Mouse (Mus musculus) spleen, adult 2 months (tissue): Measurements from ENCODE around the gene Arsa. TPM values are rescaled to one million over a fixed set of nuclear protein-coding genes. Genes with fewer than 3 reads are reported as not detected.

Experiments
- DNase-seq, 2 experiments: peaks; one replicate each; pipeline versions ENCODE4 v3.0.0 to v3.0.0-alpha.2; 2012 to 2021; ENCODE audit warnings: low spot score in 2 of 2, low read depth in 1 of 2
- H3K27ac ChIP-seq: fragments of 200-500 bp; 2 replicates; pipeline ENCODE4 v1.5.1; 2012; ENCODE audit warnings: low read length, inconsistent platforms; ENCODE audit not compliant: insufficient read depth
- H3K27me3 ChIP-seq: fragments of 200-500 bp; 2 replicates; pipeline ENCODE4 v1.6.1; 2012; ENCODE audit warnings: mild to moderate bottlenecking, moderate library complexity, low read length, inconsistent platforms; ENCODE audit not compliant: control insufficient read depth, insufficient read depth
- H3K36me3 ChIP-seq: fragments of 200-500 bp; 2 replicates; pipeline ENCODE4 v1.6.1; 2012; ENCODE audit warnings: mild to moderate bottlenecking, low read length, inconsistent platforms; ENCODE audit not compliant: control insufficient read depth, insufficient read depth
- H3K4me1 ChIP-seq: fragments of 200-500 bp; 2 replicates; pipeline ENCODE4 v1.6.1; 2011; ENCODE audit warnings: inconsistent platforms; ENCODE audit not compliant: control insufficient read depth, insufficient read depth, insufficient read length
- H3K4me3 ChIP-seq: fragments of 200-500 bp; 2 replicates; pipeline ENCODE4 v1.5.1; 2011; ENCODE audit warnings: mild to moderate bottlenecking, inconsistent platforms; ENCODE audit not compliant: insufficient read depth, insufficient read length; ENCODE audit errors: extremely low read depth
- CTCF ChIP-seq: fragments of 200-500 bp; IDR thresholded peaks from 2 replicates; pipeline ENCODE4 v1.5.1; 2011; ENCODE audit warnings: mild to moderate bottlenecking, inconsistent platforms; ENCODE audit not compliant: insufficient read depth, insufficient read length, insufficient replicate concordance; ENCODE audit errors: extremely low read depth
- POLR2A ChIP-seq: fragments of 200-500 bp; IDR thresholded peaks from 2 replicates; pipeline ENCODE4 v1.6.1; 2011; ENCODE audit warnings: low read depth, low read length, inconsistent platforms
- WGBS: fragments of 180-500 bp; shearing (Covaris S2); methylation state at CpG from one replicate; pipeline ENCODE4 v1.1.7; 2018; 5-methylcytosine and 5-hydroxymethylcytosine counted together
- polyA plus RNA-seq: library from polyadenylated mRNA; depleted of rRNA; stranded (reverse); fragments of >200 nt; gene quantifications from 2 replicates; pipeline ENCODE4 v1.2.3, GENCODE M21; 2012; rRNA removed

Arsa gene
- polyA plus RNA-seq, 1 experiment = 31.3 TPM

DNA sequence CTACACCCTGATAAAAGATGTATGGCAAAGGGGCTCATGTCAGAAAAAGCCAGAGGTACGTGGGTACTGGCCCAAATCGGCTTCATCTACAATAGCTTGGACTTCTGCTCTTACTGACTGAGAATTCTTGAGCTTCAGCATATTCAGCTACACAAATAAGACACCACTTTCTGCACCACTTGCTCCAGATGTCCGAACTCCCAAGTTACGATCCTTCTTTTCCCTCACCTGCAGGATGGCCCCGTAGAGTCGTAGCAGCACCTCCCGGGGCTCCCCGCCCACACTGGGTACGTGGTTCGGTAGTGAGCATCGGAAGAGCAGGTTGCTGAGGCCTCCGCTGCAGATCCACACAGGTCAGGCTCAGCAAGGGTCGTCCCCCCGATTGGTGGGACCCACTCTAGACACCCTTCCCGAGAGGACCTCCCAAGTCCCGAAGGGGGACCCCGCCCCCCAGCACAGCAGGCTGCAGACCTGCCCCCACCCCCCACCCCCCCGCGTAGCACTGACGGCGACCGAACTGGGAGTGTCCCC, 48.3 kb downstream of the Arsa start:
- H3K36me3 ChIP-seq = peaks cover 12% of the 10 kb centered on the region
- 11% methylated on average over 22 of the region's 22 CpGs for WGBS
- 0 out of 2 replicates have a peak overlapping the region, but pooled peaks have one; percentile 20 for H3K27ac ChIP-seq
- peaks cover 7% of the 10 kb centered on the region for H3K4me1 ChIP-seq
- TF ChIP-seq POLR2A (no peak), CTCF (no peak)
- H3K4me3 ChIP-seq = peak overlapping the region; percentile 94
- DNase-seq = no peak
- no peaks in the 10 kb centered on the region for H3K27me3 ChIP-seq

DNA sequence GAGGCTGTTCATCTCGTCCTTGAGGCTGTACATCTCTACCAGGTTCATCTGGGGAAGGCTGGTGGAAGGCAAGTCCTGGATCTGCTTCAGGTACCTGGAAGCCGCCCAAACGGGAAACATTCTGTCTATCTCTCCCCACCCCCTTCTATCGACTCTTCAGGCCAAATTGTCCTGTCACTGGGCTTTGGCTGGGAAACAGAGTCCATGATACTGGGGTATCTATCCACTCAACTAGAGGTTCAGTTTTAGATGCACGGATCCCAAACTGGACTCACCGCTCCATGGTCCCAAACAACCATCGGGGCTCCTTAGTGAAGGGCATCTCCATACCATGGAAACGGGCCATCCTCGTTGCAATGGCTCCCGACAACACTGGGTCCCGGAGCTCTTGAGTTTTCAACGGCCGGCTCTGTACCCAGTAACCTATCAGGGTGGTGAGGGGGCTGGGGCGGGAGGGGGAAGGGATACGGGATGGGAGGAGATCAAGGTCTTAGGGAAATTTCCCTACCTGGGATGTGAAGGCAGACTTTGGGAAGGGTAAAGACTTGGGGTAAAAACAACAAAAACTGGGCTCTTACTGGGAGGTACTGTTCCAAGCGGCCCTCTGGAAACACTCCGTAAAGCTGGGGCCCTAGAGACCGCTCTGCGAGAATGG, 49.0 kb downstream of the Arsa start:
- WGBS = 95% methylated on average over 19 of the region's 19 CpGs
- TF ChIP-seq CTCF (no peak), POLR2A (no peak)
- no peak overlapping the region for H3K27ac ChIP-seq
- DNase-seq = no peak
- H3K36me3 ChIP-seq = peaks cover 14% of the 10 kb centered on the region
- H3K4me3 ChIP-seq = peak overlapping the region; percentile 94; the same call in 1 of the 2 replicates
- peaks cover 7% of the 10 kb centered on the region for H3K4me1 ChIP-seq
- no peaks in the 10 kb centered on the region for H3K27me3 ChIP-seq

DNA sequence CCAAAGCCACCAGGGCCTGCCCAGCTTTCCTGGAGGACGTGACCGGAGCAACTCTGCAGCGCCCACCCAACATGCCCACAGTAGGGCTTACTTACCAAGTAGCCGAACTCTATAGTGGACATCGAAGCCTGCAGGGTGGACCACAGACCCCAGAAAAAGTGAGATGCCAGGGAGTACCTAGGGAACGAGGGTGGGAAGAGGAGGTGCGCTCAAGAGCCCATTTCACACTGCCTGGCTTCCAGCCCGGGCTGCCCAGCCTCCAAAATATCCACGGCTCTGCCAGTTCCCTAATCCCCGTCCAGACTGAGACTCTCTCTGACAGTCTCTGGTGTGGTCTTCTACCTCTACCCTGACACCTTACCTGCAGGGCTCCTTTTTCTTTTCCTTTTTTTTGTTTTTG, 50.5 kb downstream of the Arsa start:
- WGBS = 96% methylated on average over 10 of the region's 10 CpGs
- DNase-seq = no peak
- H3K4me1 ChIP-seq = peaks cover 7% of the 10 kb centered on the region
- no peak overlapping the region for H3K4me3 ChIP-seq
- peaks cover 14% of the 10 kb centered on the region for H3K36me3 ChIP-seq
- no peaks in the 10 kb centered on the region for H3K27me3 ChIP-seq
- H3K27ac ChIP-seq = no peak overlapping the region
- no peak for TF ChIP-seq POLR2A
- TF ChIP-seq CTCF = no peak

DNA sequence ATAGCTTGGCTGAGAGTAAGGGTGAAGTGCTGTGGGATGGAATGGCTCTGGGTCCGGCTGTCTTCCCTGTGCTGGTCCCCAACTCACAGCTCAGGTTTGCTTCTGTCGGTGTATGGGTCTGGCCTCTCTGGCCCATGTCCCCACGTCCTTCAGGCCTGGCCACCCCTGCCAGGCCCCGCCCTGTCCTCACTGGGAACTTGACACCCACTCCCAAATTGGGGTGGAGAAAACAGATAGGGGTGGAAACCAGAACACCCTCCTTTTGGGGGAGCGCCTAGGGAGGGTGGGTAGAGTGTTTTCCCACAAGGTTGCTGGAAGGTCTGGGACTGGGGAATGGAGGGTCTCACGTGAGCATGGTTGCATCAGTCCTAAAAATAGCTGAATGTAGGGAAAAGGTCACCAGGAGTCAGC, 51.5 kb downstream of the Arsa start, which contains the start of gene Cpt1b:
Cpt1b (minus strand) TSS at position 153 of the 411 bp plus-strand sequence.
- H3K4me1 ChIP-seq = peaks cover 5% of the 10 kb centered on the region
- no peaks in the 10 kb centered on the region for H3K27me3 ChIP-seq
- no peak for DNase-seq
- WGBS = 86% methylated on average over 6 of the region's 6 CpGs
- H3K36me3 ChIP-seq = peaks cover 14% of the 10 kb centered on the region
- H3K4me3 ChIP-seq = no peak within 1 kb of the TSS
- no peak within 1 kb of the TSS for H3K27ac ChIP-seq
- TF ChIP-seq POLR2A = no peak
- no peak for TF ChIP-seq CTCF

DNA sequence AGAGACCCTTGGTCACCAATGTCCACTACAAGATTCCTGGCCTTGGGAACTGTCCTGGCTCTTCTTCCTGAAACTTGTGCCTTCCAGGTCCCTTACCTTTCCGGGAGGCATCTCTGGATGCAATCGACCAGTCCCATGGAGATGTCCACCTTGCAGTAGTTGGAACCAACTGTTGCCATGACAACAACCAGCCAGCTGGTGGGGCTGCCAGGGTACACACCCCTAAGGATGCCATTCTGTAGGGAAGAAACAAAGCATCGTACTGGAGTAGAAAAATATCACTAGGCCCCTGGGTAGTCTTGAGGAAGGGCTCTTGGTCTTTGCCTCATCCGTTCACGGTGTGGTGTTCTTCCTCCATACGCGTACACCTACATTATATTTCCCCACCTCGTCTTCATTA, 52.6 kb downstream of the Arsa start:
- Histone ChIP-seq H3K27me3 (no peaks in the 10 kb centered on the region), H3K27ac (no peak overlapping the region), H3K4me3 (no peak overlapping the region), H3K36me3 (peaks cover 18% of the 10 kb centered on the region), H3K4me1 (peaks cover 5% of the 10 kb centered on the region)
- WGBS = 93% methylated on average over 8 of the region's 8 CpGs
- TF ChIP-seq CTCF (no peak), POLR2A (no peak)
- no peak for DNase-seq

Other genes starting within 250 kb of the Arsa start
- 320 and 349 TPM in 2 replicates for gene Sbf1, start 162.1 kb downstream of the Arsa start, polyA plus RNA-seq
- 3.5 and 6.5 TPM in 2 replicates for gene Adm2, start 154.7 kb downstream of the Arsa start, polyA plus RNA-seq
- 0.31 and 1.4 TPM in 2 replicates for gene Miox, start 143.0 kb downstream of the Arsa start, polyA plus RNA-seq
- 51.5 and 53.6 TPM in 2 replicates for gene Lmf2, start 121.8 kb downstream of the Arsa start, polyA plus RNA-seq
- 113 and 131 TPM in 2 replicates for gene Ncaph2, start 121.7 kb downstream of the Arsa start, polyA plus RNA-seq
- gene Sco2, start 103.6 kb downstream of the Arsa start, polyA plus RNA-seq = 26.6 and 28.4 TPM in 2 replicates
- gene Tymp, start 100.4 kb downstream of the Arsa start, polyA plus RNA-seq = 2.9 and 4.6 TPM in 2 replicates
- 1.5 and 1.6 TPM in 2 replicates for gene Odf3b, start 98.1 kb downstream of the Arsa start, polyA plus RNA-seq
- gene Klhdc7b, start 92.5 kb downstream of the Arsa start, polyA plus RNA-seq = 0.02 TPM in 1 of 2 replicates, not detected in the other
- not detected in 2 replicates for gene Syce3, start 66.9 kb downstream of the Arsa start, polyA plus RNA-seq
- 1.7 and 1.8 TPM in 2 replicates for gene Cpt1b, start 51.6 kb downstream of the Arsa start, polyA plus RNA-seq
- 0.75 and 0.82 TPM in 2 replicates for gene C730034F03Rik, start 47.8 kb downstream of the Arsa start, polyA plus RNA-seq
- 2.0 and 2.2 TPM in 2 replicates for gene Gm44502, start 47.7 kb downstream of the Arsa start, polyA plus RNA-seq
- 62.6 and 72.1 TPM in 2 replicates for gene Chkb, start 47.5 kb downstream of the Arsa start, polyA plus RNA-seq
- gene Mapk8ip2, start 23.5 kb downstream of the Arsa start, polyA plus RNA-seq = 0.02 TPM in 1 of 2 replicates, not detected in the other
- gene Shank3, start 22.2 kb upstream of the Arsa start, polyA plus RNA-seq = 24.6 and 26.2 TPM in 2 replicates
- gene Acr, start 90.9 kb upstream of the Arsa start, polyA plus RNA-seq = 0.79 and 1.1 TPM in 2 replicates
- gene Rabl2, start 114.5 kb upstream of the Arsa start, polyA plus RNA-seq = 2.9 and 3.1 TPM in 2 replicates